Mouse (Mus musculus) ovary, postnatal 14 days (tissue): ENCODE data around the gene Galnt15.
"Not testable (repeated sequence)": the region's sequence is repeated elsewhere in the genome, so short reads cannot be mapped to it uniquely, and the experiment has no call there.

Experiments used
- DNase-seq: peaks from one replicate; pipeline ENCODE4 v3.0.0; 2022; ENCODE audit warnings: low spot score

Gene Galnt15

GRCm38 (mm10) chr14:32036482-32036881 lies 7.7 kb downstream of the Galnt15 start:
- DNase-seq: no peak

DNA sequence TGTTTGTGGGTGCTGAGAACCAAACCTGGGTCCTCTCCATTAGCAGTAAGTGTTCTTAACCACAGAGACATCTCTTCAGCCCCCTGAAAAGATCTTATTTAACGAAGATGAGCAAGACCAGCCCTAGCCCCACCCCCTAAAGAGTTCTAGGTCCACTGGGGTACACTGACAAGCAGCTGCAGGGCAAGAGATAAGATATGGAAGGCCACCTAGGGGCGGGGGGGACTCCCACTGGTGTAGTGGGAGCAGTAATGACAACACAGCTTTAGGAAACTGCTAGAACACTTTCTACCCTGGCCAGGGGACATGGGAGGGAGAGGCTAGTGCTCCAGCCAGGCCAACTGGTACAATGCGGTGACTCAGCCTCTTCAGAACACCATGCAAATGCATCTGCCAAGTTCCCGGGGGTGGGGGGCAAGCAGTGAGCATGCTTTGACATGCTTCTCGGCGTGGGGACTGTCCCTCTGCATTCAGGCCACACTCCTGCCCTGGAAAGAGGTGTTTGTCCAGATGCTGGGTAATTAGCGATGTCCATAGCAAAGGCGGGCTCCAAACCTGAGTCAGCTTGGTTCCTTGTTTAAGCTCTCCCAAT lies 9.0 kb downstream of the Galnt15 start:
- DNase-seq: no peak

DNA sequence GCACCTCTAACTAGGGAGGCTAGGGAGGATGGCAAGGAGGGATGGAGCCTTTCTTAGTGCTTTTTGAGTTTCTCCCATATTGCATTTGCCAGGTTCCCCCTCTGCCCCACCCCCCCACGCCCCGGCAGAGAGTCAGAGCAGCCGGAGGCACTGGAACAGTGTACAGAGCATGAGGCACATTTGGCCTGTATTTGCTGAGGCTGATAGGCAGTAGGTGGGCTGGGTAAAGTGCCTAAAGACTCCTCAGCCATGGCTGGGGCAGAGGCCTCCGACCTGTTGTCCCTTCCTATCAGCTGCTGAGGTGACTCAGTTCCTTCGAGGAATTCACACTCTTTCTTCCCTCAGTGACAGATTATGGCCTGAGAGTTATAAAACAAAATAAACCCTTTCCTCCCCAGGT lies 13.3 kb downstream of the Galnt15 start:
- DNase-seq: no peak

- DNase-seq: no peak
Observed at GRCm38 (mm10) chr14:32046357-32046756, 17.6 kb downstream of the Galnt15 start.

GRCm38 (mm10) chr14:32050171-32050570 lies 21.4 kb downstream of the Galnt15 start:
- DNase-seq: no peak

- no peak for DNase-seq
Observed at GRCm38 (mm10) chr14:32053895-32054294, 25.1 kb downstream of the Galnt15 start.

- DNase-seq: no peak
Observed at GRCm38 (mm10) chr14:32054788-32055187, 26.0 kb downstream of the Galnt15 start.

DNA sequence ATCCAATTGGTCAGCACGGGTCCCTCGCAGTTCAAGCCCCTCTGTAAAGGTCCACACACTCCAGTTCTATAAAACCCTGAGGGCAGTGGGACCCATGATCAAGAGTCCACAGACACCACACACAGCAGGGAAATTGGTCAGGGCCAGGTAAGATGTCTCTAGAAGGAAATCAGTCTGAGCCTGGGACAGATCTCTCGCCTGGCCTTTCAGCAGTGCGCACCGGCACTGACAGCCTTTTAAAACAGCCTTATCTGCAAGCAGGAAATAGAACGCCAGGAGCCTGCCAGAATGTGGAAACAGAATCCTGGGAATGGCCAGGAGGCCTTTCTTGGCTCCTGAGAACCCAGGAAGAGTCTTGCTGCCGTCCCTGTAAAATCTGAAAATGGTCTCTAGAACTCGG lies 27.0 kb downstream of the Galnt15 start:
- DNase-seq: no peak

DNA sequence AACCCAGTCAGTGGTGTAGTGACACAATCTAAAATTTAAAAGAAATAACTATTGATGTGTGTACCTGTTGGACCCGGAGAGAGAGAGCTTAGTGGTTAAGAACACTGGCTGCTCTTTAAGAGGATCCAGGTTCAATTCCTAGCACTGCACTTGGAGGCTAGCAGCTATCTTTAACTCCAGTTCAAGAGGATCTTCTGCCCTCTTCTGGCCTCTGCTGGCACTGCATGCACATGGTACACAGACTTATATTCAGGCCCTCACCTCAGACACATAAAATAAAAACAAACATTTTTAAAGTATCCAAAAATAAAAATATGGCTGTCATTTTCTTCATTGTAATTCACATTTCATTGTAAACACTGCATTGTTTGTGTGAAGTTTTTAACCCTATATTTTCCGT lies 27.9 kb downstream of the Galnt15 start:
- no peak for DNase-seq

GRCm38 (mm10) chr14:32057664-32058063 lies 28.9 kb downstream of the Galnt15 start:
- DNase-seq: no peak

DNA sequence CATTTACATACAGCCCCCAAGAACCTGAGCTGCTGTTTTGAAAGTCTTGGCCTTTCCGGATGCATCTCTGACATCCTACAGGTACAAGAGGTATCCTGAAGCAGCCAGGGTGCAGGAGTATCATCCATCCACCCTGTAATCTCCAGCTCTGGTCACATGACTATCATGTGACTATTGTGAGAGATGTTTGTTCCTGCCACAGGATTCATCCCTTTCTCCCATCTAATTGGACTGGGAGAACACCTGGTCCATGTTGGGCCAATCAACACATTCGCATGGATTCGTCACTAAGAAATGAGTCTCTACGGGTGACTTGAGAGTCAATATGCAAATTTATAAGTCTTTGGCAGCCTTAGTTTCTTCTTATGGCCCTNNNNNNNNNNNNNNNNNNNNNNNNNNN lies 32.6 kb downstream of the Galnt15 start:
- DNase-seq: no peak

DNA sequence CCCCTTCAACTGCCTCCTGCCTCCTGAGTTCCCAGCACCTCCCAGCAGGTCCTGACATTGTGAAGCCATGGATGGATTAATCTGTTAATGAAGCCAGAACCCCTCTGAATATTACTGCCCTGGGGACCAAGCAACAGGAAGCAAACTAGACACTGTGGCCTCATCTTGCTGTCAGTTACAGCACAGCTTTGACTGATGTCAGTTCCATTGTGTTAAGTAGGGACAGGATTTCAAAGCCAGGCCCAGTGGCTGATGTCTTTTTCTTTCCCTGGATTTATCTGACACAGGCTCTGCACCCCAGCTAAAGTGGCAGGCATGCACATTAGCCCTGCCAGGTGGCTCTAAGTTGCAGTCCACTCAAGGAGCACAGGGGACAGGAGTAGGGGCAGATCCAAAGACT lies 44.0 kb downstream of the Galnt15 start:
- no peak for DNase-seq

DNA sequence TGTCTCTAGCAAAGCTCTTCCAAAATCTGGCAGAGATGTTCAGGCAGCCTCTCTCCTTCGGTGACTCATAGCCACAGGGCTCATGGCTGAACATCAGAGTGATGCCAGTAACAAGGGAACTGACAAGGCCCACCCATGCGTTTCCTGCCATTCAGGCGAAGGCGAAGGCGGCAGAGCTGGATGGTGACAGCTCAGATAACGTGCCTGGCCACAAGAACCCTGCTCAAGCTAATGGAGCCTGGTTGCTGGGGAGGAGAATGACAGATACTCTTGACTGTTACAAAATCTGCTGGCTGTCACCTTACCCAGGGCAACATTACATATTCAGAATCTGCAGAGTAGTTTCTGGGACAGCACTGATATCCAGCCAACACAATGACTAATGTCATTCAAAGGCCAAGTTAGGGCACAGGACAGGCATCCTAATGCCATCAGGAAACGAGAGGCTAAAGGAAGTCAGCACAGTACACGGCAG lies 44.5 kb downstream of the Galnt15 start:
- DNase-seq: no peak

GRCm38 (mm10) chr14:32073901-32074300 lies 45.1 kb downstream of the Galnt15 start:
- DNase-seq: no peak

- DNase-seq: peak; percentile 61
Observed at GRCm38 (mm10) chr14:32076896-32077575, 48.2 kb downstream of the Galnt15 start.

DNA sequence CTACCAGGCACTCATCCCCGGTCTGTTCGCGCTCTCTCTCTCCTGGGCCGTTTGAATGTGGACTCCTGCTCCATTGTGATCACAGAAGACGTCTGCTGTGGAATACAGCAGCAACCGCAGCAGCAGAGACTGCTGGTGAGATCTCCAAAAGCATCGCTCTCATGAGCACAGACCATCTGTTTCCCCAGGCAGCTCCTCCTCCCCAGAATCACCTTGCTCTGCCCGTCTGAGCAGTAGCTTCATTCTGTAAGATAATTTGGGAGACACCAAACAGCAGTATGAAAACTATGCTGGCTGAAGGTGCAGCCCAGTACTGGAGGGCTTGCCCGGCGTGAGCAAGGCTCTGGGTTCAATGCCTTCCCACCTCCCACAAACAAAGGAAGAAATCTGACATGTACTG lies 52.2 kb downstream of the Galnt15 start:
- DNase-seq: no peak

DNA sequence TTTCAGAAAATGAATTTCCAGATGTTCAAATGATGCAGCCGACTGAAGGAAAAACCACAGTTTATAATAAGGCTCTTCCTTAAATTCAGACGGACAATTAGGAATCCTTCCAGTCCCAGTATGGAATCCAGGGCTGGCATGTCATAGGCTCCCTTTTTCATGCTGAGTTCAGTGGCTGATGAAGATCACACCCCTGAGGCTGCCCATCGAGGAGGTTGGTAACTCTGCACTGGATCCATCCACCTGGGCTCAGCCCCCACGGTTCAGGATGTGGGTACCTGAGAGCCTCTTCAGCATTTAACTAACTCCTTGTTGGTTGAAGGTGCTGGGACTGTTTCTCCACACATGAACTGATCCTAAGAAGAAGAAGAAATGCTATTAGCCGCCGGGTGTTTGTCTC lies 54.1 kb downstream of the Galnt15 start:
- no peak for DNase-seq

GRCm38 (mm10) chr14:32083466-32083865 lies 54.7 kb downstream of the Galnt15 start:
- no peak for DNase-seq

DNA sequence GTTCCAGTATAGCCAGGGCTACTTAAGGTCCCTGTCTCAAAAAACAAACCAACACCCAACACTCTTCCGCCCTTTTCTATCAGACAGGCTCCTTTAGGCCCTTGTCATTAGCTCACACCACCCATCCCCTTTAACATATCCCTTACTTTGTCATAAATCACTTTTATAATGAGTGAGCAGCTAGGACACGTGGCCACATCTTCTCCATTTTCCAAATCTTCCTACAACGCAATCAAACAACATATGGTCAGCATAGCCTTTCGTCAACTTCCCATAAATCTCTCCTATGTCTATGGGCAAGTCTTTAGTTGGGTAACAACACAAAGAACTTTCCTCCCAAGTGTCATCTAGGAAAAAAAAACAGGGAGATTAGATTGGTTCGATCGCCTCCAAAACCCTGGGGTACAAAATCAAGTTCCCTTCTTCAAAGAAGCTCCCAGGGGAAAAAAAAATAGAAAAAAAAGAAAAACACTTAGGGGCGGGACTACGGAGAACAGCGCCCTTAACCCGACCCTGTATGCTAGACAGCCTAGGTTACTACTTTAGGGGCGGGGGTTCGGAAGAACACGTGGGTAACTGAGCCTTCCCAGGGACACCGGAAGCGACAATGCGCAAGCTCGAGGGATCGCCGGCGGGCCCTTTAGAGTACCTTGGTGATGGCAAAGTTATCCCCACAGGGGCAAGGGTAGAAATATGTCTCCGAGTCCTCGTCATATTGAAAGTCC lies 56.1 kb downstream of the Galnt15 start, which contains the start of gene Oxnad1:
Gene Oxnad1, plus strand, starts transcription at position 614 of the 725 bp plus-strand sequence.
- no peak for DNase-seq

GRCm38 (mm10) chr14:32085486-32086201 lies 56.9 kb downstream of the Galnt15 start, which contains the start of gene Dph3:
Gene Dph3, minus strand, starts transcription at chr14:32085729.
- DNase-seq: peak; percentile 98

- no peak for DNase-seq
Observed at GRCm38 (mm10) chr14:32086226-32086625, 57.4 kb downstream of the Galnt15 start.

DNA sequence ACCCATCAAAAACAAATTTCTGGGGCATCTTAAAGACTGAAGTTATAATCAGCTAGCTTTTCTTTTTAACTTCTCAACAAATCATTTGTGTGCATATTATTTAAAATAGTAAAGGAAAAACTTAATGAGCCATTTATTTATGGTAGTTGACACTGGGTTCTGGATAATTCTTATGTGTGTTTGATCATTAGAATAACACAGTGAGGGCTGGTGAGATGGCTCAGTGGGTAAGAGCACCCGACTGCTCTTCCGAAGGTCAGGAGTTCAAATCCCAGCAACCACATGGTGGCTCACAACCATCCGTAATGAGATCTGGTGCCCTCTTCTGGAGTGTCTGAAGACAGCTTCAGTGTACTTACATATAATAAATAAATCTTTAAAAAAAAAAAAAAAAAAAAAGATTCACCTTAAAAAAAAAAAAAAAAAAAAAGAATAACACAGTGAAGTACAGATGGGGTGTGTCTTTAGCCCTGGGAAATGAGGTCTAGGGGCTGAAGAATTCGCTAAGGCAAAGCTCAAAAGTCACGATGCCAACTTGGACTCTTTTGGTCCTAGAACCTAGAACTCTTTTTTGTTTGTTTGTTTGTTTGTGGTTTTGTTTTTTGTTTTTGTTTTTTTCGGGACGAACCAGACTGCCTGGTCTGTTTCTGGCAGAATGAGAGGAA lies 58.9 kb downstream of the Galnt15 start:
- DNase-seq: not testable (repeated sequence)
